Mouse (Mus musculus) right cerebral cortex, postnatal 10 days (tissue): ENCODE results near the gene Rnf2.

ENCODE experiments used
- DNase-seq, 2 experiments: peaks; one replicate each; pipeline ENCODE4 v3.0.0; 2021; ENCODE audit warnings: low spot score in 2 of 2

The Rnf2 gene

GRCm38 (mm10) chr1:151500531-151501361 is at the start of gene Rnf2:
Rnf2 (minus strand) TSS chr1:151500955.
- peak; percentile 91 to 92 for DNase-seq

GRCm38 (mm10) chr1:151549794-151550193 is 49.0 kb upstream of the Rnf2 start:
- no peak for DNase-seq

GRCm38 (mm10) chr1:151548896-151549610 is 48.3 kb upstream of the Rnf2 start:
- no peak for DNase-seq

GRCm38 (mm10) chr1:151545571-151545970 is 44.8 kb upstream of the Rnf2 start:
- DNase-seq: no peak

GRCm38 (mm10) chr1:151544581-151544980 is 43.8 kb upstream of the Rnf2 start:
- no peak for DNase-seq

- DNase-seq: no peak
Measured at GRCm38 (mm10) chr1:151543796-151544477, 43.2 kb upstream of the Rnf2 start.

GRCm38 (mm10) chr1:151526701-151527100 is 25.9 kb upstream of the Rnf2 start:
- DNase-seq: peak; percentile 47 to 60

- no peak for DNase-seq
Measured at GRCm38 (mm10) chr1:151517571-151518250, 17.0 kb upstream of the Rnf2 start.

GRCm38 (mm10) chr1:151516871-151517270 is 16.1 kb upstream of the Rnf2 start:
- DNase-seq: no peak

- DNase-seq: no peak
Measured at GRCm38 (mm10) chr1:151515733-151516132, 15.0 kb upstream of the Rnf2 start.

- DNase-seq: no peak
Measured at GRCm38 (mm10) chr1:151514119-151514518, 13.4 kb upstream of the Rnf2 start.

GRCm38 (mm10) chr1:151510811-151511210 is 10.1 kb upstream of the Rnf2 start:
- DNase-seq: no peak

- peak; percentile 59 to 68 for DNase-seq
Measured at GRCm38 (mm10) chr1:151499815-151500501, 797 bp downstream of the Rnf2 start.

- DNase-seq: no peak
Measured at GRCm38 (mm10) chr1:151498381-151498780, 2.4 kb downstream of the Rnf2 start.

GRCm38 (mm10) chr1:151497942-151498341 is 2.8 kb downstream of the Rnf2 start:
- DNase-seq: no peak

GRCm38 (mm10) chr1:151497028-151497427 is 3.7 kb downstream of the Rnf2 start:
- peak in 1 of 2 experiments; percentile 47 for DNase-seq

GRCm38 (mm10) chr1:151495635-151496285 is 5.0 kb downstream of the Rnf2 start:
- DNase-seq: no peak

GRCm38 (mm10) chr1:151494711-151495110 is 6.0 kb downstream of the Rnf2 start:
- DNase-seq: peak in 1 of 2 experiments; percentile 32

- no peak for DNase-seq
Measured at GRCm38 (mm10) chr1:151493826-151494225, 6.9 kb downstream of the Rnf2 start.

GRCm38 (mm10) chr1:151492419-151492818 is 8.3 kb downstream of the Rnf2 start:
- no peak for DNase-seq

GRCm38 (mm10) chr1:151489806-151490205 is 10.9 kb downstream of the Rnf2 start:
- no peak for DNase-seq
